Mouse (Mus musculus): ENCODE results near the gene E130116L18Rik.
"Not testable (repeated sequence)": the region's sequence is repeated elsewhere in the genome, so short reads cannot be mapped to it uniquely, and the experiment has no call there.

E130116L18Rik gene

GRCm38 (mm10) chr5:25181004-25181531 lies 41.9 kb downstream of the E130116L18Rik start, which contains the start of gene Galntl5:
TSS of gene Galntl5 (plus strand) at chr5:25181460.
- DNase-seq (ENCODE audit: low spot score in 2 of 2): no peak

DNA sequence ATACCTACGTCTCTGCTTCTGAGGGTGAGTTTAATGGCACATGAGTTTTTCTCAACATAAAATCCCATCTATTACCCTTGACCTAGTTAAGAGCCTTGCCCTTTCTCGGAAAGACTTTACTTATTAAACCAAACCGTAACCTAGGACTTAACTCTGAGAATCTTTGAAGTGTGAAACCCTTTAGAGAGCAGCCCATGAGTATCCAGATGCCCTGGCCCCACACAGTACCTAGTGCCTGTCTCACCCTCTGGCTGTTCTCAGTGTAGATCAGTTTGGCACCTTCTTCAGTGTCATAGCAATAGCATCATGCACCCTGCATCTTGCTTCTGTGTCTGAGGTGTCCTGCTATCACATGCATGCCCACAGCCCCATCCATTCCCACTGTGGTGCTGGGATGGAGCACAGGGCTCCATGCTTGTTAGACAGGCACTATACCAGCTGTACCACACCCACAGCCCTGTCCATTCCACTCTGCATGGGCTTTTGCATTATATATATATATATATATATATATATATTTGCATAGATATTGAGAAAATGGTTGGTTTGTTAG lies 42.9 kb downstream of the E130116L18Rik start:
- DNase-seq (ENCODE audit: low spot score in 2 of 2): no peak

DNA sequence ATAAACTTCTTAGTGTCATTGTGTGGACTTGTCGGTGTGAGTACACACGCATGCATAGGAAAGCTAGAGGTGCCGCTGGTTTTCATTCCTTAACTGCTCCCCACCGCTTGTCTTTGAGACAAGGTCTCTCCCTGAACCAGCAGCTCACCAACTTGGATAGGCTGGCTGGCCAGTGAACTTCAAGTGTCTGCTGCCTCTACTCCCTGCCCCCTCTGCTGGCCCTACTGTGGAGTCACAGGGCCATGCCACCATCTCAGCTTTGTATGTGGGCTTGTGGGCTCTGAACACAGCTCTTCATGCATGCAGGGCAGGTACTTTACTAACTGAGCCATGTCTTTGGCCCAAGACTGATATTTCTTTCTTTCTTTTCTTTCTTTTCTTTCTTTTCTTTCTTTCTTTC lies 43.7 kb downstream of the E130116L18Rik start:
- DNase-seq (ENCODE audit: low spot score in 2 of 2): no peak

- not testable (repeated sequence) for DNase-seq (ENCODE audit: low spot score in 2 of 2)
Observed at GRCm38 (mm10) chr5:25178543-25178942, 44.4 kb downstream of the E130116L18Rik start.

DNA sequence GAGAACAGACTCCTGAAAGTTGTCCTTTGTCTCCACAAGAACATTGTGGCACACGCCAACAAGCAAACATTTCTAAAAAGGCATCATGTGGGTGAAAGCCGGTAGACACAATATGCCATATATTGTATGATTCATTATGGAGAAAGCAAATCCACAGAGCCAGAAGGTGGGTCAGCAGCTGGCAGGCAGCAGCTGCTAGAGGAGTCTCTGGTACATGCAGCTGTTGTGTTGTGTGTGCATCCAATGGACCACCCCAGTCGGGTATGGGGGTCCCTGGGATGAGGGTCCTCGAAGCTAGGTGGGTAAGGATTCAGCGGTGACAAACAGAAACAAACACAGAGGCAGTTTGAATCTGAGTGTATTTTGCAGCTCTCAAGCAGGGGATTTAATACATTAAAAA lies 45.0 kb downstream of the E130116L18Rik start:
- not testable (repeated sequence) for DNase-seq (ENCODE audit: low spot score in 2 of 2)
